Mouse (Mus musculus) forebrain, embryonic 14.5 days (tissue): ENCODE results near the gene Cmc2. TPM values are rescaled to one million over a fixed set of nuclear protein-coding genes. Genes with fewer than 3 reads are reported as not detected.

Source experiments
- ATAC-seq: fragments of 200-750 bp; cut with Nextera tagmentation; 2 replicates; pipeline ENCODE4 v1.8.0; 2017; ENCODE audit warnings: mild to moderate bottlenecking, moderate library complexity
- DNase-seq: peaks from one replicate; pipeline ENCODE4 v3.0.0-alpha.2; 2015; ENCODE audit warnings: low spot score
- H3K27ac ChIP-seq: fragments of 300-500 bp; sonication (generic); 2 replicates; pipeline ENCODE4 v1.5.1; 2014; ENCODE audit warnings: low read depth, mild to moderate bottlenecking, control low read depth, low read length, moderate library complexity
- H3K27me3 ChIP-seq: fragments of 300-500 bp; sonication (generic); replicated peaks from 2 replicates; pipeline ENCODE4 v1.6.1; 2014; ENCODE audit warnings: low read length, control low read depth, mixed read lengths; ENCODE audit not compliant: control insufficient read depth, insufficient read depth
- H3K36me3 ChIP-seq: fragments of 300-500 bp; sonication (generic); 2 replicates; pipeline ENCODE4 v1.6.1; 2014; ENCODE audit warnings: low read length, control low read depth; ENCODE audit not compliant: control insufficient read depth, insufficient read depth
- H3K4me1 ChIP-seq: fragments of 300-500 bp; sonication (generic); 2 replicates; pipeline ENCODE4 v1.6.1; 2014; ENCODE audit warnings: antibody characterized with exemption, low read length, control low read depth; ENCODE audit not compliant: control insufficient read depth, insufficient read depth
- H3K4me2 ChIP-seq: fragments of 300-500 bp; sonication (generic); 2 replicates; pipeline ENCODE4 v1.6.1; 2014; ENCODE audit warnings: mild to moderate bottlenecking, control low read depth, low read length
- H3K4me3 ChIP-seq: fragments of 300-500 bp; sonication (generic); 2 replicates; pipeline ENCODE4 v1.5.1; 2014; ENCODE audit warnings: low read depth, low read length, control low read depth
- H3K9ac ChIP-seq: fragments of 300-500 bp; sonication (generic); 2 replicates; pipeline ENCODE4 v1.6.1; 2014; ENCODE audit warnings: mild to moderate bottlenecking, low read length, control low read depth, moderate library complexity
- H3K9me3 ChIP-seq: fragments of 300-500 bp; sonication (generic); replicated peaks from 2 replicates; pipeline ENCODE4 v1.6.1; 2016; ENCODE audit warnings: low read length, control low read depth, mixed read lengths; ENCODE audit not compliant: control insufficient read depth
- WGBS: fragments of 180-500 bp; shearing (Covaris S2); extraction: QIAGEN DNeasy Blood & Tissue Kit; methylation state at CpG from one replicate; pipeline ENCODE4 v1.1.7; 2014; 5-methylcytosine and 5-hydroxymethylcytosine counted together
- polyA plus RNA-seq: library from polyadenylated mRNA; unstranded; fragments of >200 nt; fragmentation: Nextera tagmentation; extraction: Ambion mirVana; gene quantifications from 2 replicates; pipeline ENCODE4 v1.2.1, GENCODE M21; 2014

Gene Cmc2
- polyA plus RNA-seq, 1 experiment from 2014 or later, result 52.6 TPM

- no peak for DNase-seq
- Histone ChIP-seq H3K27ac (no peak overlapping the region), H3K9me3 (no peaks in the 10 kb centered on the region), H3K9ac (no peak overlapping the region), H3K4me3 (no peak overlapping the region), H3K36me3 (peaks cover 10% of the 10 kb centered on the region; the same call in 1 of the 2 replicates), H3K4me1 (no peaks in the 10 kb centered on the region), H3K27me3 (no peaks in the 10 kb centered on the region), H3K4me2 (no peak overlapping the region)
- 92% methylated on average over 9 of the region's 9 CpGs for WGBS
- ATAC-seq, result no peak
Measured at GRCm38 (mm10) chr8:116892636-116893035, 28.6 kb downstream of the Cmc2 start.

GRCm38 (mm10) chr8:116892130-116892529 is 29.1 kb downstream of the Cmc2 start:
- 90% methylated on average over 3 of the region's 3 CpGs for WGBS
- no peak overlapping the region for H3K27ac ChIP-seq
- peaks cover 10% of the 10 kb centered on the region; the same call in 1 of the 2 replicates for H3K36me3 ChIP-seq
- ATAC-seq (no peak), DNase-seq (no peak)
- no peak overlapping the region for H3K4me2 ChIP-seq
- H3K9ac ChIP-seq, result no peak overlapping the region
- no peaks in the 10 kb centered on the region for H3K9me3 ChIP-seq
- no peak overlapping the region for H3K4me3 ChIP-seq
- H3K27me3 ChIP-seq, result no peaks in the 10 kb centered on the region
- no peaks in the 10 kb centered on the region for H3K4me1 ChIP-seq

- WGBS, result 94% methylated on average over 5 of the region's 5 CpGs
- Histone ChIP-seq H3K9me3 (no peaks in the 10 kb centered on the region), H3K4me1 (no peaks in the 10 kb centered on the region), H3K4me2 (no peak overlapping the region), H3K27me3 (no peaks in the 10 kb centered on the region), H3K36me3 (peaks cover 10% of the 10 kb centered on the region; the same call in 1 of the 2 replicates), H3K27ac (no peak overlapping the region), H3K9ac (no peak overlapping the region), H3K4me3 (no peak overlapping the region)
- DNase-seq (no peak), ATAC-seq (no peak)
Measured at GRCm38 (mm10) chr8:116891446-116891845, 29.8 kb downstream of the Cmc2 start.

GRCm38 (mm10) chr8:116887813-116888212 is 33.4 kb downstream of the Cmc2 start:
- DNase-seq, result no peak
- H3K9me3 ChIP-seq, result no peaks in the 10 kb centered on the region; the same call in 1 of the 2 replicates
- H3K27me3 ChIP-seq, result no peaks in the 10 kb centered on the region
- no peak overlapping the region for H3K4me2 ChIP-seq
- no peaks in the 10 kb centered on the region for H3K4me1 ChIP-seq
- H3K9ac ChIP-seq, result no peak overlapping the region
- peaks cover 14% of the 10 kb centered on the region; the same call in 1 of the 2 replicates for H3K36me3 ChIP-seq
- ATAC-seq, result no peak
- no peak overlapping the region for H3K4me3 ChIP-seq
- WGBS, result 88% methylated on average over 4 of the region's 4 CpGs
- H3K27ac ChIP-seq, result no peak overlapping the region

GRCm38 (mm10) chr8:116881396-116881795 is 39.9 kb downstream of the Cmc2 start:
- WGBS, result 90% methylated on average over 8 of the region's 8 CpGs
- H3K4me1 ChIP-seq, result no peaks in the 10 kb centered on the region
- ATAC-seq (no peak), DNase-seq (no peak)
- no peaks in the 10 kb centered on the region for H3K27me3 ChIP-seq
- H3K27ac ChIP-seq, result no peak overlapping the region
- H3K4me3 ChIP-seq, result no peak overlapping the region
- H3K36me3 ChIP-seq, result 0 out of 2 replicates have a peak, but pooled peaks cover 4% of the 10 kb centered on the region
- no peak overlapping the region for H3K4me2 ChIP-seq
- H3K9ac ChIP-seq, result no peak overlapping the region
- no peaks in the 10 kb centered on the region; the same call in 1 of the 2 replicates for H3K9me3 ChIP-seq

GRCm38 (mm10) chr8:116875798-116876450 is 45.3 kb downstream of the Cmc2 start:
- Histone ChIP-seq H3K9ac (no peak overlapping the region), H3K36me3 (no peaks in the 10 kb centered on the region), H3K27ac (no peak overlapping the region), H3K4me1 (no peaks in the 10 kb centered on the region), H3K9me3 (no peaks in the 10 kb centered on the region), H3K4me2 (no peak overlapping the region), H3K27me3 (no peaks in the 10 kb centered on the region), H3K4me3 (no peak overlapping the region)
- DNase-seq (no peak), ATAC-seq (no peak)
- WGBS, result 89% methylated on average over 17 of the region's 17 CpGs

- Histone ChIP-seq H3K4me2 (no peak overlapping the region), H3K4me3 (no peak overlapping the region), H3K9me3 (no peaks in the 10 kb centered on the region), H3K36me3 (no peaks in the 10 kb centered on the region), H3K4me1 (no peaks in the 10 kb centered on the region), H3K27ac (no peak overlapping the region), H3K9ac (no peak overlapping the region), H3K27me3 (no peaks in the 10 kb centered on the region)
- DNase-seq, result no peak
- 87% methylated on average over 8 of the region's 8 CpGs for WGBS
- ATAC-seq, result no peak
Measured at GRCm38 (mm10) chr8:116873986-116874385, 47.3 kb downstream of the Cmc2 start.

- Histone ChIP-seq H3K9me3 (no peaks in the 10 kb centered on the region), H3K4me1 (no peaks in the 10 kb centered on the region), H3K4me2 (no peak overlapping the region), H3K4me3 (no peak overlapping the region), H3K36me3 (no peaks in the 10 kb centered on the region), H3K9ac (no peak overlapping the region), H3K27ac (no peak overlapping the region), H3K27me3 (no peaks in the 10 kb centered on the region)
- WGBS, result 85% methylated on average over 11 of the region's 11 CpGs
- ATAC-seq, result no peak
- no peak for DNase-seq
Measured at GRCm38 (mm10) chr8:116873586-116873985, 47.7 kb downstream of the Cmc2 start.

GRCm38 (mm10) chr8:116872761-116873342 is 48.4 kb downstream of the Cmc2 start:
- Histone ChIP-seq H3K9me3 (no peaks in the 10 kb centered on the region), H3K4me1 (no peaks in the 10 kb centered on the region), H3K4me3 (no peak overlapping the region), H3K36me3 (no peaks in the 10 kb centered on the region), H3K4me2 (no peak overlapping the region), H3K9ac (no peak overlapping the region), H3K27ac (no peak overlapping the region), H3K27me3 (no peaks in the 10 kb centered on the region)
- ATAC-seq, result no peak
- 81% methylated on average over 2 of the region's 2 CpGs for WGBS
- DNase-seq, result no peak
